Mouse (Mus musculus): ENCODE results near the gene Il17a.

DNA sequence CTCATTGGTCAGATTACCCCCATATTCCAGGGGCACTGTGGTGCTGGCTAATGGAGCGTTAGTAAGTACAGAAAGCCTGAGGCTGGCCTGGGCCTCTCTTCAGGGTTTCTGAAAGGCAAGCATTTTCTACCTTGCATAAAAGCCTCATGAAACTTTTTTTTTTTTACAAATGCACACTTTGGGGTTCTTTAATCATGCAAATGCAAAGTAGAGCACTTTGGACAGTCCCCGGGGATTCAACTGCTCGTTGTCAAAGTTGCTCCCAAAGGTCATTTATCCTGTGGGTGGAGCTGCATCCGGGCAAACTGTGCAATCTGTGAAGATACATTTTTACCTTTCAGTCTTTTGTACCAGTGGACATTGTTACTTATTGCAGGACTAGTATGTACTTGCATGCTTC, 30.7 kb downstream of the Il17a start:
- TF ChIP-seq CTCF (conservative IDR thresholded peaks at IDR 0.05; ENCODE audit: insufficient read depth, insufficient read length, low read depth, low read length): no peak
- TF ChIP-seq POLR2A (IDR thresholded peaks at IDR 0.05; ENCODE audit: low read depth, low read length): no peak
